Mouse (Mus musculus) frontal cortex, postnatal 10 days (tissue): Measurements from ENCODE around the gene Ankrd23.

ENCODE experiments used
- DNase-seq, 2 experiments: peaks; one replicate each; pipeline ENCODE4 v3.0.0; 2022; ENCODE audit warnings: low spot score in 2 of 2, mixed read lengths in 1 of 2

Ankrd23 gene

DNA sequence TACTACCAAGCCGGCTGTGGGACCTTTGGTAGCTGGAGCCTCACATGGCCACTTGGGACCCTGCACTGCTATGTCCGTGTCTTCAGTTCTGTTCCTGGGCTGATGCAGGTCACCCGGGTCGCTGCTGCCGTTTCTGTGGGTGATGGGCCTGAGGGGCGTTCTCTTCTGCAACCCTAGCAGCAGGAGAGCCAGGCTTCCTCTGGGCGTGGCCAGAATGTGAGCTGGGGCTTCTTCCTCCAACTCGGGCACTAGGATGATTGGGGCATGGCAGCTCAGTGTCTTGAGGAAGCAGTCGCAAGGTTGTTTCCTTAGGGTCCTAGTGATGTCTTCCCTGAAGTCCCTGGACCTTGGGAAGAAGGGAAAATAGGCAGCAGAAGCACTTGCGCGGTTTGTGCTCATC, 17.1 kb downstream of the Ankrd23 start:
- DNase-seq = no peak

GRCm38 (mm10) chr1:36518259-36518658, 18.4 kb downstream of the Ankrd23 start:
- DNase-seq = no peak

GRCm38 (mm10) chr1:36513718-36514117, 23.0 kb downstream of the Ankrd23 start:
- no peak for DNase-seq

- no peak for DNase-seq
These were observed 23.4 kb downstream of the Ankrd23 start for GRCm38 (mm10) chr1:36513310-36513709.

DNA sequence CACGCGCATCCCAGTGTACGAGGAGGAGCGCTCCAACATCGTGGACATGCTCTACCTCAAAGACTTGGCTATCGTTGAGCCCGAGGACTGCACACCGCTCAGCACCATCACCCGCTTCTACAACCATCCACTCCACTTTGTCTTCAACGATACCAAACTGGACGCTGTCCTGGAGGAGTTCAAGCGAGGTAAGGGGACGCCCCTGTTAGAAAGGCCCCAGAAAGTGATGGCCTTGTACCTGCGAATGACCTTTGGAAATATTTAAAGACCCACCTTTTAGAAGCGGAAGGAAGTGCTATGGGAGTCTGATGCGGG, 23.8 kb downstream of the Ankrd23 start:
- no peak for DNase-seq

GRCm38 (mm10) chr1:36512089-36512965, 24.4 kb downstream of the Ankrd23 start:
- DNase-seq = peak in 1 of 2 experiments; percentile 51

DNA sequence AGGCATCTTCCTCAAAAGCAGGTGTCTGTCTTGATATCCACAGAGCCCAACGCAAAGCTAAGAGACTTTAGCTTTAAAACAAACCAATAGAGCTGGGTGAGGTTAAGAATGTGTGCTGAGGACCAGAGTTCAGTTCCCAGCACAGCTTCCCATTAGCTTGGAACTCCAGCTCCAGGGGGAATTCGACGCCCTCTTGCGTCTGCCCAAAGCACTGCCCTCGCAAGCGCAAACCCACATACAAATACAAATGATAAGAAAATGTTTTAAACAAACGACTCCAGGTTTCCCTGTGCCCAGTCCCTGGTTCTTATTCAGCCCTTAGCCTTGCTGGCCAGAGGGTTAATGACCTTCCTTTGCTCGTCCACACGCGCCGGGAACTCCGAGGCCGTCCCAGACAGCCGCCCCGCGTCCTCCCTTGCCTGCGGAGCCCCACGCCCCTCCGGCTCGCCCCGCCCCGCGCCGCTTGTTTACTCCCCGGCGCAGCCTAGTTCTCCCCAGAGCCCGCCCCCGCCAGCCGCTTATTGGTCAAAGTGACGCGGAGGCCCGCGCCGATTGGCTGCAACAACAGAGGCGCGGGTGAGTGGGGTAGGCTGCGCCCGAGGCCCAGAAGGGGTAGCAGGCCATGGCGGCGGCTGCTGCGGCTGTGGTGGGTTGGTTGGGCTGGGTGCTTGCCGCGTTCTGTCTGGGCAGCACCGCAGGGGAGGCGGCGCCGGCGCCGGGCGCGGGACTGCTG, 25.2 kb downstream of the Ankrd23 start, which contains the start of gene Cnnm3:
Gene Cnnm3, plus strand, starts transcription at position 579 of the 733 bp plus-strand sequence.
- DNase-seq = peak; percentile 96 to 99

DNA sequence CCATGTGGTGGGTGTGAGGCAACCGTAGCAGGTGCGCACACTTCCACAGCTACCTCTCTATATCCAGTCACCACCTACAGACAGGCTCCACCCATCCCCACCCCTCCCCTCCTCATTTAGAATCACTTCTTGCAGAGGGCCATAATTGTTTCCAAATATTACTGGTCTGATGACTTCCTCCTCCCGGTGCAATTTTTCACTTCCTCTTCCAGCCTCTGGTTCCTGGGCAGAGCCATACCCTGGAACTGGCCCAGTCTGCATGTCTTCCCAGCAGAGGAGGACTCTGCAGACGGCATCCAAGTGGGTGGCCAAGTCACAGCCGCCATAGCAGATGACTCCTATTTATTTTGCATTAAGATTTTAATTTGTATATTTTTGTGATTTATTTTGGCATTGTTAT, 28.4 kb downstream of the Ankrd23 start:
- no peak for DNase-seq

DNA sequence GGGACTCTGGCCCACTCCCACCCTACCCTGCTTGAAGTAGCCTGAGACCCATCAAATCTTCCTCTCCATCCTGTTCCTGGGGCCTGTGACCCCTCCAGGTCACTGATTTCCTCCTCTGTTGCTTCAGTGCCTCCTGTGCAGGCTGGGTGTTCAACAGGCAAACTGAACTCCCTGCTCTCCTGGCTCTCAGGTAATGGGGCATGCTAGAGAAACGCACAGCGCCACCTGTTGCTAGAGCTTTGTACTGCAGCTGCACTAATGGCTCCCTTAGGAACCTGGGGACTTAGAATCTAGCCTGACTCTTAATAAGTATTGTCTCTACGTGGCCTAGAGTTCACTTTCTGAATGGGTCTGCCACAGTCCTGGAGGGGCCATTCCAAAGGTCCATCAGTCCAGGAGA, 35.4 kb downstream of the Ankrd23 start:
- DNase-seq = peak in 1 of 2 experiments; percentile 65

DNA sequence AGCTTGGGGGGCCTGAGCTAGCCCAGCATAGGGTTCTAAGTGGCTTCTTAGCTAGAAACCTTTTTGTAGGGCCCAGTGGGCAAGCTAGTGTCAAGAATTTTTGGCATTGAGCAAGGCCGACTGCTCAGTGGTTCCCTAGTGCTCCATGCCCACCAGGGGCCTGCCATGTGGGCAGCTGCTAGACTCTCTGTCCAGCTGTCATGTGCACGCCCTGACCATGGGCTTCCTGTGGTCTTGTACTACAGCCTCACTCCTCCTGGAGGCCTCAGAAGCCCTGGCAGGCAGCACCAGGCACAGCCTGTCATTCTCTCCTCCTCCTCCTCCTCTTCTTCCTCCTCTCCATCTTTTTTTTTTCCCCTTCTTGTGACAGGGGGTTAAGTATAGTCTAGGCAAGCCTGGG, 39.4 kb downstream of the Ankrd23 start:
- no peak for DNase-seq

DNA sequence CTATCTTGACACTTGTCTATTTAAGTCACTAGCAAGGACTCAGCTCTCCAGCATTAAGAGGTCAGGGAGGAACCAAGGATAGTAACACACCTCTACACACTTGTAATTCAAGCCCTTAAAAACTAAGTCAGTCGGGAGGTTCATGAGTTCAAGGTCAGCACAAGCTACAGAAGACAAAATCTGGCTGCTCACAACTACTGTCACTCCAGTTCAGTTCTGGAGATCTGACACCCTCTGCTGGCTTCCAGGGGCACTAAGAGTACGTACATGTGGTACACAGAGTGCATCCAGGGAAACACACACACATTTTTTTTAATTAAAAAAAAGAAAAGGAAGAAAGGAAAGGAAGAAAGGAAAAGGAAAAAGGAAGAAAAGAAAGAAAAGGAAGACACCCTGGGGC, 40.0 kb downstream of the Ankrd23 start:
- DNase-seq = no peak

- no peak for DNase-seq
These were observed 43.4 kb downstream of the Ankrd23 start for GRCm38 (mm10) chr1:36493299-36493698.

DNA sequence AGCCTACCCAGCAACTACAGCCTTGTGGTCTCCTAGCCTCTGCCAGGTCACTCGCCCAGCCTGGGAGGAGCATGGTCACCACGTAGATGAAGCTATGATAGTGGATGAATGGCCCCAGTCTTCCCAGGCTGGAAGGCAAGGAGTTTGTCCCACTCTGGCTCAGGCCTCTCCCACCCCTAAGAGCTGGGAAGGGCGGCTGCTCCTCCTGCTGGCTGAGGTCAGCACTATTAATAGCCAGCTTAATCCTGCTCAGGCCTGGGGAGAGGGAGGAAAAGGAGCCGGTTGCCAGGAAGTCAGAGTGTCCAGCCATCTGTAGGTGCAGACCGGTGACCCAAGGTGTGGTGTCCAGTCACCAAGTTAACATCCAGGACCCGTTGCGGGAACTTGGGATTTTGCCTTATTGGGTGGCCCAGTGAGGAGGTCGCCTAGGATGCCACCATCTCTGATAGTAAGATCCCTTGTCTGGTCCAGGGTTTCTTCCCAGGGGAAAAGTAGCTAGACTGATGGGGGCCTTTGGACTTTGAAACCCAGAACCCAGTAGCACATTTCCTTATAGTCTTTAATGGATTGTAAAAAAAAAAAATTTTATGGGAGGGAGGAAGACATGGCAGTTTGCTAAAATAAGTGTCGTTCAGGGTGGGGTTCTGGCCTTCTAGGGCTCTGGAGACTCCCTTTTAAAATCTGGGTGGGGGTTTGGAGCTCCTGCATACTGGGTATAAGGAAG, 44.1 kb downstream of the Ankrd23 start:
- no peak for DNase-seq

GRCm38 (mm10) chr1:36489661-36490060, 47.0 kb downstream of the Ankrd23 start:
- no peak for DNase-seq

DNA sequence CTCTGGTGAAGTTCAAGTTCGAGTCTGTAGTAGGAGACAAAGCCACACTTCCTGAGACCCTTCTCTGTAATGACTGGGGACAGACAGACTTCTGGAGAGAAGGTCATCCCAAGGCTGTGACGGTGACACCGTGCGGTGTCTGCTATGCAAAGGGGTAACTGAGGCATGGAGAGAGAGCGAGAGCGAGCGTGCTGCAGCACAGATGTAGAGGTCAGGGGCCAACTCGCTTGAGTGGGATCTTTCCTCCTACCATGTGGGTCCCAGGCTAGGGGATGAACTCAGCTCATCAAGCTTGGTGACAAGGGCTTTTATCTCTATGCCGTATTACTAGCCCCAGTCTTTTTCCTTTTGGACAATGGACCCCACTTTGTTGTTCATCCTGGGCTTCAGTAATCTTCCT, 49.6 kb downstream of the Ankrd23 start:
- DNase-seq = no peak

DNA sequence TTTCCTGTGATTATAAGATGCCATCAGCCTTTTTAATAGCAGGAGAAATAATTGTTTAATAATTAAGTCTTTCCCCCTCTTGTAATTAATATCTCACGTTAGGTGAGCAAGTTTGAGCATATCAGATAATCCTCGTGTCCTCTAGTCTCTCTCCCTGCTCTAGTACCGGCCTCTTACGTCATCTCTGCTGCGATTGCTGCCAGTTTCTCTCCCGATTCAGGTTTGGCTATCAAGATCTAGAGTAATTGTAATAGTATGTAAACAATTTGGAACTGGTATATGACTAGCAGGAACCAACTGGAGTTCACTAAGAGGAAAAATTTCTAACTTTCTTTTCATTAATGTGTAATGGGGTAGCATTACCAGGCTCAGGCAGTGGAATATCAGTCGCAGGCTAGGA, 51.6 kb downstream of the Ankrd23 start:
- DNase-seq = no peak

GRCm38 (mm10) chr1:36483825-36484224, 52.9 kb downstream of the Ankrd23 start:
- DNase-seq = no peak
